Mouse (Mus musculus) hindbrain, postnatal 0 days (tissue): ENCODE measurements at regions not wholly inside any gene's neighbourhood (a gene's known extent, or its start where the extent isn't known, plus 50 kb on each side); places are given as distances from the start of the nearest gene placed in this dataset.

ENCODE experiments used
- ATAC-seq: fragments of 200-750 bp; cut with Nextera tagmentation; 2 replicates; pipeline ENCODE4 v1.8.0; 2017; ENCODE audit warnings: mild to moderate bottlenecking, moderate TSS enrichment, moderate library complexity
- DNase-seq: peaks from one replicate; pipeline ENCODE4 v3.0.0-alpha.2; 2015; ENCODE audit warnings: low spot score
- H3K27ac ChIP-seq: fragments of 300-500 bp; sonication (generic); 2 replicates; pipeline ENCODE4 v1.5.1; 2014; ENCODE audit warnings: mild to moderate bottlenecking
- H3K27me3 ChIP-seq: fragments of 300-500 bp; sonication (generic); 2 replicates; pipeline ENCODE4 v1.6.1; 2014; ENCODE audit warnings: low read length, mixed read lengths; ENCODE audit not compliant: insufficient read depth
- H3K36me3 ChIP-seq: fragments of 300-500 bp; sonication (generic); 2 replicates; pipeline ENCODE4 v1.6.1; 2014; ENCODE audit warnings: low read length, mixed read lengths; ENCODE audit not compliant: insufficient read depth
- H3K4me1 ChIP-seq: fragments of 300-500 bp; sonication (generic); 2 replicates; pipeline ENCODE4 v1.6.1; 2014; ENCODE audit warnings: antibody characterized with exemption, low read length, mixed read lengths; ENCODE audit not compliant: insufficient read depth
- H3K4me2 ChIP-seq: fragments of 300-500 bp; sonication (generic); 2 replicates; pipeline ENCODE4 v1.6.1; 2014; ENCODE audit warnings: low read depth, mild to moderate bottlenecking, low read length, moderate library complexity, mixed read lengths
- H3K4me3 ChIP-seq: fragments of 300-500 bp; sonication (generic); 2 replicates; pipeline ENCODE4 v1.5.1; 2014; ENCODE audit warnings: low read length
- H3K9ac ChIP-seq: fragments of 300-500 bp; sonication (generic); replicated peaks from 2 replicates; pipeline ENCODE4 v1.6.1; 2014; ENCODE audit warnings: mild to moderate bottlenecking, low read length, moderate library complexity, mixed read lengths
- H3K9me3 ChIP-seq: fragments of 300-500 bp; sonication (generic); 2 replicates; pipeline ENCODE4 v1.6.1; 2016; ENCODE audit warnings: low read length, mixed read lengths
- CTCF ChIP-seq: IDR thresholded peaks from 2 replicates; pipeline ENCODE4 v1.5.1; 2016; ENCODE audit warnings: antibody characterized with exemption, control low read depth, low read depth
- WGBS: fragments of 180-500 bp; shearing (Covaris S2); extraction: QIAGEN DNeasy Blood & Tissue Kit; methylation state at CpG from one replicate; pipeline ENCODE4 v1.1.7; 2014; 5-methylcytosine and 5-hydroxymethylcytosine counted together

DNA sequence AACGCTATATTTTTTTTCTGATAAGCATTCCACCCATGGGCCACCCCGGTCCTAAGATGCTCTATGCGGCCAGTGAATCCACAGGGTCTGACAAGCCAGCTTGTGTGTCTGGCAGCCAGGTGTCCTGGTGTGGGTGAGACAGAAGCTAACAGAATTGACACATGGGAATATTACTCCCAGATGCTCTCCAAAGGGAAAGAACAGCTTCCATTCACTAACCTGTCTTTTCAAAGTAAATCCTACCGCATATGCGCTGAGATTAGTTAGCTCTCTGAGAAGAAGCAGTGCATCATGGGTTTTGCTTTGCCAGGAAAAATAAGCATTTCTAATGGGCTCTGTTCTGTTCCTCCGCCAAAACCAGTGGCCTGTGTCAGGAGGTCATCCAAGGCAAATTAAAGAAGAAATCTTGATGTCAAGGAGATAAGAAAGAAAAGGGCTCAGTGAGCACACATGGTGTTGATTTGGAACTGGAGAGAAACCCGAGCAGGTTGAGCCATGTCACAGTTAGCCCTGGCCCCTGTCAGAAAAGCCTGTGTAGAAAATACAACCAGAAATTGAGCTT lies 498.4 kb upstream of the Marcks start:
- TF ChIP-seq CTCF, result no peak
- Histone ChIP-seq H3K4me2 (no peak overlapping the region), H3K4me1 (no peaks in the 10 kb centered on the region), H3K9me3 (no peaks in the 10 kb centered on the region), H3K36me3 (no peaks in the 10 kb centered on the region), H3K4me3 (no peak overlapping the region), H3K27ac (no peak overlapping the region), H3K9ac (no peak overlapping the region), H3K27me3 (no peaks in the 10 kb centered on the region)
- DNase-seq, result peak; percentile 7
- 45% methylated on average over 7 of the region's 7 CpGs for WGBS
- no peak for ATAC-seq

DNA sequence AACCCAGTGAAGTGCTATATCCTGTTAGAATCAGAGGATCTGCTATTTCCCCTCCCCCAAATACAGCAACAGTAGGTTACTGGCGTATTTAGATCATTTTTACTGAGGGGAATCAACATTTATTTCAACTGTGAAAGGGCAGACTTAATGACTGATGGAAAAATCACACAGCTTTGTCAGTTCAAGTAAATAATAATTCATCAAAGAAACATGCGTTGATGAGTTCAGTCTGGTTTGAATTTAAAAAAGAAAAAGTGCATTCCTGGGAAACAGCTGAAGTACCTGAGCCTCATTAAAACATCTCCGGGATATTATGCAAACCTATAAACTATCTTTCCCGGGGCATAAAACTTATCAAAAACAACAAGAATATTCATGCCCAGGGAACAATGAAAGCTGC lies 497.7 kb upstream of the Marcks start:
- no peak for ATAC-seq
- no peak for TF ChIP-seq CTCF
- WGBS, result 76% methylated on average over 4 of the region's 4 CpGs

DNA sequence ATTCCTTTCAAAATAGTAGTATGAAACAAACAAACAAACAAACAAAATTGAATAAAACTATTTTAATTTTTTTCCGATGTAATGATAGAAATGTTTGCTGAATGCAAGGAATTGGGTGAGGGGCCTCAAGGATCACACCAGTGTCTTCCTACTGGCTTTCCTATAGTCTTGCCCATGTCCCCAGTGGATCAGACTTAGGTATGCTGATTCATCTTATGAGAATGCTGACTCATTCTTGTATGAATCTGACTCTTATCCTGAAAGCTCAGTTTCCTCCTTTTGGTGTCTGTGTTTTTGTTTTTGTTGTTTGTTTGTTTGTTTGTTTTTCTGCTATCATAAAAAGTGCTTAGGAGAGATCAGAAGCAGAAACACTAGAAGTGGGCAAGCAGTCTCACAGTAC lies 491.7 kb upstream of the Marcks start:
- no peak for TF ChIP-seq CTCF
- no peak overlapping the region for H3K9ac ChIP-seq
- 100% methylated on average over 1 of the region's 1 CpGs for WGBS
- H3K27me3 ChIP-seq, result no peaks in the 10 kb centered on the region
- H3K36me3 ChIP-seq, result no peaks in the 10 kb centered on the region
- H3K4me1 ChIP-seq, result no peaks in the 10 kb centered on the region
- no peak overlapping the region for H3K4me3 ChIP-seq
- no peaks in the 10 kb centered on the region for H3K9me3 ChIP-seq
- ATAC-seq (no peak), DNase-seq (no peak)
- H3K4me2 ChIP-seq, result no peak overlapping the region
- H3K27ac ChIP-seq, result no peak overlapping the region

More for the DNA sequence above, 497.7 kb upstream of the Marcks start:
- no peak for DNase-seq
- no peaks in the 10 kb centered on the region for H3K9me3 ChIP-seq
- no peak overlapping the region for H3K9ac ChIP-seq
- H3K4me3 ChIP-seq, result no peak overlapping the region
- H3K27me3 ChIP-seq, result no peaks in the 10 kb centered on the region
- H3K27ac ChIP-seq, result no peak overlapping the region
- no peaks in the 10 kb centered on the region for H3K4me1 ChIP-seq
- H3K36me3 ChIP-seq, result no peaks in the 10 kb centered on the region
- H3K4me2 ChIP-seq, result no peak overlapping the region

DNA sequence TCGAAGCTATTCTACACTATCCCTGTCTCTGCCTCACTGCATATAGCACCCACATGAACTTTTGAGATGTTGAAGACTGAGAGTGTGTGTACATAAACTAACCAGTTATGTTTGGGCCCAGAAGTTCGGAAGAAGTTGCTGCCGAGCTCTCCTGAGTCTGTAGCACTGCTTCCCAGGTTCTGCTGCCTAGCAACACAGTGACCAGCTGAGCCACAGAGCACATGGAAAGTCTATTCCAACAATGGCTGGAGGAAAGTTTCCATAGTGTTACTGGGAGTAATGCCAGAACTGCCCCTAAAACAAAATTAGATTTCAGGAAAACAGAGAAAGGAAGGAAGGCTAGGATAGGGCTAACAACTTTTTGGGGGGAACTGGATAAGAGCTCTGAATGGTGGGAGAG lies 489.2 kb upstream of the Marcks start:
- WGBS, result 52% methylated on average over 3 of the region's 3 CpGs
- DNase-seq (peak; percentile 38), ATAC-seq (no peak)
- H3K27me3 ChIP-seq, result no peaks in the 10 kb centered on the region
- no peak overlapping the region for H3K27ac ChIP-seq
- no peak for TF ChIP-seq CTCF
- H3K9ac ChIP-seq, result no peak overlapping the region
- H3K4me2 ChIP-seq, result no peak overlapping the region
- no peaks in the 10 kb centered on the region for H3K36me3 ChIP-seq
- no peak overlapping the region for H3K4me3 ChIP-seq
- H3K9me3 ChIP-seq, result no peaks in the 10 kb centered on the region
- no peaks in the 10 kb centered on the region for H3K4me1 ChIP-seq

DNA sequence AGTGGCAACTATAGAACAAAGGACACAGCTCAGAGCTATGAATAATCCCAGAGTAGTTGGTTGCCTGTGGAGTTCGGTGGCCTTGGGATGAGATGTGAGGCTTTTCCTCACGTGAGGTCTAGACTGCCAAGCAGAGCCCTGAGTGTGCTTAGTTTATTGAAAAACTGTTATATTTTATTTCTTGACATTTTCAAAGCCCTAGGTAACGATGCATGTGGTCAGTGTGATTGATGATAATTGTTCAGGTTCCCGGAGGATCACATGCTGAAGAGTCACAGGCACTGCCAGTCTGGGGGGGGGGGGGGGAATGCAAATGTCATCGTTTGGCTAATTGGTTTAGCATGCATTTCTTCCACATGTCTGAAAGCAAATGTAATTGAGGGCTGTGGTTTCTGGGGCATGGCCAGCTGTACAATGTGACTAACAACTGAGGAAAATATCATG lies 488.1 kb upstream of the Marcks start:
- Histone ChIP-seq H3K4me3 (no peak overlapping the region), H3K27me3 (no peaks in the 10 kb centered on the region), H3K9me3 (no peaks in the 10 kb centered on the region), H3K9ac (no peak overlapping the region), H3K36me3 (no peaks in the 10 kb centered on the region), H3K4me2 (no peak overlapping the region), H3K27ac (no peak overlapping the region), H3K4me1 (no peaks in the 10 kb centered on the region)
- ATAC-seq (peak; percentile 47; the same call in 1 of the 2 replicates), DNase-seq (peak; percentile 32)
- WGBS, result 23% methylated on average over 5 of the region's 5 CpGs
- TF ChIP-seq CTCF, result no peak

DNA sequence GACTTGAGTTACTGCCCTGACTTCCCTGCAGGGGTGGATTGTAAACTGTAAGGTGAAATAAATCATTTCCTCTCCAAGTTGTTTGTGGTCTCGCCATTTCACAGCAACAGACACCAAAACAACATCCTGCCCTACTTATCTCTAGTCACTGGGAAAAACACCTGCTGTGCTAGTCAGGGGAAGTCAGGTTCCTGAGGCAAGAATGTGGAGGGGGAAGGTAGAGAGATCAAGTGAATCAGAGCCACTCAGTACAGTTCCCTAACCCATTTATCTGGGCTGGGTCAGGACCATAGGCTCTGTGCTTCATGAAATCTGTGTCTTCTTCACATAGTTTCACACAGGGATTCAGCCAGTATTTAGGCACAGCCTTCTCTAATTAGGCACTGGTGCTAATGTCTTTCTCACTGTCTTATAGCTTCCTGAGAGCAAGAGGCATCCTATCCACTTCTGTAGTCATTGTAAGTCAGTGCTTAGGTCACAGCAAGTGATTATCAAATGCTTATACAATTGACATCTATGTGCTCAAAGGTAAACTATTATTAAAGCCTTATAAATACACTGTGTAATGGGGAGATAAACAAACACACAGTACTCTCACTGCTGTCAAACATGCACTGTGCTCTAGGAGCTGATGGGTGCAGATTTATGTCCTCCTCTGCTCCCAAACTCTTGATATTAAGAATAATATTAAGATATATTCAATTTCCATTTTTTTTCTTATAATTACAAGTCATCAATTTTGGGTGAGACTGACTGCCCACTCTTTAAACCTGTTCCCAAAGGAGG lies 487.4 kb upstream of the Marcks start:
- Histone ChIP-seq H3K4me3 (no peak overlapping the region), H3K27me3 (no peaks in the 10 kb centered on the region), H3K9ac (no peak overlapping the region), H3K4me1 (no peaks in the 10 kb centered on the region), H3K9me3 (no peaks in the 10 kb centered on the region), H3K27ac (no peak overlapping the region), H3K36me3 (no peaks in the 10 kb centered on the region), H3K4me2 (no peak overlapping the region)
- ATAC-seq (no peak; the same call in 1 of the 2 replicates), DNase-seq (no peak)
- 59% methylated on average over 1 of the region's 1 CpGs for WGBS
- TF ChIP-seq CTCF, result no peak

DNA sequence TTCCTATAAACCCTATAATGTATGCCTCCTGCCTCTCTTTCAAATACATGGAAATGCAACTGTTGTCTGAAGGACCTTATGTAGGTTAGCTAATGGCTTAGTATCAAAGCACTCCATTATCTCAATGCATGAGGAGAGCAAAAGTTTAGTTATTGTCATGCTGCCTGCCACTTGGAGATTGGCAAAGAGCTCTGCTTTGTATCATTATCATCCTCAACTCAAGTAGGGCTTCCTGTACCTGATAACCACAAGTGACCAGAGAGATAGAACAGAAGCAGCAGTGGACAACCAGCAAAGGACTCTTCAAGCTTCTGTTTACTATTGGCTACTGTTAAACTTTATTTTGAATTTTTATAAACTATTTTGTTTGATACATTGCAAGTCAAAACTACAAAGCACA lies 484.3 kb upstream of the Marcks start:
- DNase-seq (no peak), ATAC-seq (no peak)
- H3K4me1 ChIP-seq, result no peaks in the 10 kb centered on the region
- no peak overlapping the region for H3K9ac ChIP-seq
- no peaks in the 10 kb centered on the region for H3K27me3 ChIP-seq
- H3K4me2 ChIP-seq, result no peak overlapping the region
- no peak overlapping the region for H3K27ac ChIP-seq
- H3K36me3 ChIP-seq, result no peaks in the 10 kb centered on the region
- no peaks in the 10 kb centered on the region for H3K9me3 ChIP-seq
- no peak overlapping the region for H3K4me3 ChIP-seq
- no peak for TF ChIP-seq CTCF
